Mouse (Mus musculus) testis, adult 2 months (tissue): ENCODE results near the gene Auts2. TPM values are rescaled to one million over a fixed set of nuclear protein-coding genes. Genes with fewer than 3 reads are reported as not detected.

Experiments
- H3K27ac ChIP-seq: fragments of 200-500 bp; 2 replicates; pipeline ENCODE4 v1.5.1; 2012; ENCODE audit warnings: low read depth, low read length; ENCODE audit not compliant: control insufficient read depth, insufficient read depth
- H3K27me3 ChIP-seq: fragments of 200-500 bp; 2 replicates; pipeline ENCODE4 v1.6.1; 2012; ENCODE audit warnings: mild to moderate bottlenecking, low read length, moderate library complexity; ENCODE audit not compliant: control insufficient read depth, insufficient read depth
- H3K36me3 ChIP-seq: fragments of 200-500 bp; 2 replicates; pipeline ENCODE4 v1.6.1; 2012; ENCODE audit warnings: mild to moderate bottlenecking, low read length; ENCODE audit not compliant: control insufficient read depth, insufficient read depth
- H3K4me1 ChIP-seq: fragments of 200-500 bp; 2 replicates; pipeline ENCODE4 v1.6.1; 2012; ENCODE audit warnings: low read length; ENCODE audit not compliant: control insufficient read depth, insufficient read depth
- H3K4me3 ChIP-seq: fragments of 200-500 bp; 2 replicates; pipeline ENCODE4 v1.5.1; 2012; ENCODE audit warnings: low read depth, mild to moderate bottlenecking, low read length, moderate library complexity, mixed read lengths; ENCODE audit not compliant: control insufficient read depth
- CTCF ChIP-seq: fragments of 200-500 bp; IDR thresholded peaks from 2 replicates; pipeline ENCODE4 v1.5.1; 2012; ENCODE audit warnings: low read depth, mild to moderate bottlenecking, inconsistent platforms, low read length, moderate library complexity; ENCODE audit not compliant: control insufficient read depth, insufficient read depth, insufficient replicate concordance
- POLR2A ChIP-seq: fragments of 200-500 bp; IDR thresholded peaks from 2 replicates; pipeline ENCODE4 v1.6.1; 2012; ENCODE audit warnings: low read depth, mild to moderate bottlenecking, inconsistent platforms, low read length, moderate library complexity; ENCODE audit not compliant: control insufficient read depth
- polyA plus RNA-seq: library from polyadenylated mRNA; depleted of rRNA; stranded (reverse); fragments of >200 nt; gene quantifications from 2 replicates; pipeline ENCODE4 v1.2.3, GENCODE M21; 2012

The Auts2 gene
- polyA plus RNA-seq, 1 experiment = 4.3 TPM

DNA sequence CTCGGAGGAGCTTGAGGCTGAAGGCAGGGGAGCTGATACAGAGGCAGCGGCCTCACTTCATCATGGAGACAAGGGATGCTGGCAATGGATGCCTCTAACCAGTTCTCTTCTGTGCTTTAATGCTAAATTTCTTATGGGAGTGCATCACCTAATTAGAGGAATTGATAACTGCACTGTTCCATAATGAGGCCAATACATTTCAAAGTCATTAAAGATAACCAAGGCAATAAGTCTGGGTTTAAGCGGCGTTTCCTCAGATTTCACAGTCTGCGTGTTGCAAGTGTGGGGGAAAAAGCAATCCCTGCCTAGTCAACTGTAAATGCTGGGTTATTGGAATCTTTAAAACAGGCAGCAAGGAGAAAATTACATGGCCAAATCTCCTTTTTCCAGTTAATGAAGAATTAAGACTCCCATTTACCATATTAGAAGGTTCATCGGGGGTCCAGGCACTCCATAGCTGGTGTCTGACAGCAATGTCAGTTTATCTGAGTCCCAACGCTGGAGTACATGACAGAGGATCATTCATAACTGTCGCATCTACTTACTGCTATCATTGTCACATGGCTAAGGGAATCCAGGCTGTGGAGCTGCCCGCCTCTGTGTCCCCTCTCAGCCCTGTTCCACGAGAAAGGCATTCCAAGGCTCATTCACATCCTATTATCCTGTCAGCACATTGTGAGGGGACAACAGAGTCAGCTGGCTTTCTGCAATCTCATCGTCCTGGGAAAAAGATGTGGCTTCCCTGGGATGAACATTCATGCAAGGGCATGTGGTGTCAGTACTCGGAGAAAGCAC, 623.0 kb downstream of the Auts2 start:
- no peaks in the 10 kb centered on the region for H3K36me3 ChIP-seq
- TF ChIP-seq CTCF (no peak), POLR2A (no peak)
- no peak overlapping the region for H3K4me3 ChIP-seq
- H3K27me3 ChIP-seq = no peaks in the 10 kb centered on the region
- no peak overlapping the region for H3K27ac ChIP-seq
- no peaks in the 10 kb centered on the region for H3K4me1 ChIP-seq

DNA sequence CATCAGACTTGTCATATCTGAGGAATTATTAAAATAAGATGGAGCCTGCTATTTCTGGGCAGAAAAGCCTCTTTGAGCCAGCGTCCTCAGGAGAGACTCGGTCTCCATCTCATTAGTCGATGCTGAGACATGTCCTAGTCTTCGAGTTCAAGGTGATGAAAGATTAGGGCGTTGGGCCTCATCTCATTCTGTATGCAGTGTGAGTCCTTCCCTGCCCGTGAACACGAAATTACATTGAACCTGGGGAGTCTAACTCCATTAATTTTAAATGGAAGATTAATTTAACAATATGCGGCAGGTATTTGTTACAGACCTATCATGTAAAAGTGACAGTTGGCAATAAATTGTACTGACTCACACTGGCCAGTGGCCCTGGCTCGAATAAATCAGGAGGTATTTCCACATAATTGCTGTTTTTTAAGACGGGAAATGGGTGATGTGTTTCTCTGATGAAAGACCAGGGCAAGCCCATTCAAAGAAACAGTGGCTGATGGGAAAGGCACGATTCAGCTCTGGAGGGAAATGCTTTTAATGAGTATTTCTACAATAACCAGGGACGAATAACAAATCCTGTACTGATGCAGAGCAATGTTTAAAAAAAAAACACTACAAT, 626.2 kb downstream of the Auts2 start:
- Histone ChIP-seq H3K27ac (no peak overlapping the region), H3K36me3 (no peaks in the 10 kb centered on the region), H3K27me3 (no peaks in the 10 kb centered on the region), H3K4me1 (no peaks in the 10 kb centered on the region), H3K4me3 (no peak overlapping the region)
- TF ChIP-seq POLR2A (no peak), CTCF (no peak)

DNA sequence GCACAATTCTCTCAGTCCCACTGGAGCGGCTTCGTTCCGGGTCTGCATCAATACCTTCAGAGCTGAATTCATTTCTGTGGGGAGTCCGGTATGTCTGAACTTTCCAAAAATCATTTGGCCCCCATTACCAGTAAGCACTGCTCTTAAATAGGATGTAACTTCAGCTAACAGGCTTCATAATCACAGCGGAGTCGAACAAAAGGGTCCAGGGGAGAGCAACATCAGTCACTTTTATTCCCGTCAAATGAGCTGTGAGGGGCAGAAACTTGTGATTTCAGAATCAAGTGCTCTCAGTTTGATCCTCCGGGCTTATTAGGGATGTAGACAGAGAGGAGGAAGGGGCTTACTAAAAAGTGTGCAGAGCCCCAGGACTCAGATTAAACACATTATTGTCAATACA, 629.6 kb downstream of the Auts2 start:
- TF ChIP-seq POLR2A (no peak), CTCF (no peak)
- Histone ChIP-seq H3K27me3 (no peaks in the 10 kb centered on the region), H3K4me3 (no peak overlapping the region), H3K27ac (no peak overlapping the region), H3K36me3 (no peaks in the 10 kb centered on the region), H3K4me1 (no peaks in the 10 kb centered on the region)

DNA sequence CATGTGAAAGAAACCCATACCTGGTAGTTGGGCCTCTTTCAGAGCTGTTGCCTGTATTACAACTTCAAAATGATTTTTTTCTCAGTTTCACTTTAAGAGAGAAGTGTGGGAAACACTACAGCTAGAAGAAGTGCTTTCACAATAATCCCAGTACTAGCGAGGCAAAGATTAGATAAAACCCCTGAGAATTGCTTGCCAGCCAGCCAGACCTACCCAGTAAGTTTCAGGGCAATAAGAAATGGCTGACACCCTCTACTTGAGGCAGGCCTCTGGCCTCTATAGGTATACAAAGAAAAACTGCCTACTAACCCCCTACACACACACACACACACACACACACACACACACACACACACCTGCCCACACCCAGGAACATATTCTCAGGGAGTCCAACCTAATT, 630.2 kb downstream of the Auts2 start:
- TF ChIP-seq POLR2A (no peak), CTCF (no peak)
- no peak overlapping the region for H3K4me3 ChIP-seq
- H3K4me1 ChIP-seq = no peaks in the 10 kb centered on the region
- no peak overlapping the region for H3K27ac ChIP-seq
- no peaks in the 10 kb centered on the region for H3K27me3 ChIP-seq
- no peaks in the 10 kb centered on the region for H3K36me3 ChIP-seq

DNA sequence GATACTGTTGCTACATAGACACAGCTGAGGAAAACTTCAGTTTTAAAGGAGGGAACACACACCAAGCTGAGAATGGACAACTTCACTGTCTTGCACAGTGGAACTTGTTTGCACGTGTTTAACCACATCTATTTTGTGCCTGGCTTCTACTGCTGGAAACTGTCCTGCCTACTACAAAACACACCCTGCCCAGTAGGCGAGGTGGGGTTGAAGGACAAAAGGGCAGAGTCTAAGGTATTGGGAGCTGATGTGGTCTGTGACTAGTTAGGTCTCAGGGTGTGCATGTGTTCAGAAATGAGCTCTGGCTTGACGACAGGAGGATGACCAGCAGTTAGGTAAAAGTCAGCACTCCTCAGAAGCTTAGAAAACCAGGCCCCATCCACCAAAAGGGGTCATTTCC, 636.8 kb downstream of the Auts2 start:
- H3K27me3 ChIP-seq = no peaks in the 10 kb centered on the region
- TF ChIP-seq POLR2A (no peak), CTCF (no peak)
- no peaks in the 10 kb centered on the region for H3K4me1 ChIP-seq
- no peaks in the 10 kb centered on the region for H3K36me3 ChIP-seq
- H3K27ac ChIP-seq = no peak overlapping the region
- H3K4me3 ChIP-seq = no peak overlapping the region

DNA sequence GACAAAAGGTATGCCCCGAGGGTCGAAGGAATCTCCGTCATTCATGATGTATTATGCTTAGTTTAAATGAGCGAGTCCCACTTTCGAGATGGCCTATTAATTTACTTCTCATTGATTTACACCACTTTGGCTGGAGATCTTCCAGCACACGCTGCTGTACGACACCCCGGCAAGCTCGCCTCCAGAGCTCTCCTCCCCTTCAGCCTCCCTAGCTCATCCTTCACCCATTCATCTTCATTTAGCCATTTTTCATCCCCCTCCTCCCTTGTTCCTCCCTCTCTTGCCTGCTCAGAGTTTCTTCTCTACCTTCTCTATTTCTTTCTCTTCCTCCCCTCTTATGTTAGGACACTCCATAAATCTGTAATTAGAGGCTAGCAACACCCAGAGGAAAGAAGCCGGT, 638.7 kb downstream of the Auts2 start:
- Histone ChIP-seq H3K36me3 (no peaks in the 10 kb centered on the region), H3K4me1 (no peaks in the 10 kb centered on the region), H3K27me3 (no peaks in the 10 kb centered on the region), H3K4me3 (no peak overlapping the region), H3K27ac (no peak overlapping the region)
- no peak for TF ChIP-seq CTCF
- TF ChIP-seq POLR2A = no peak

DNA sequence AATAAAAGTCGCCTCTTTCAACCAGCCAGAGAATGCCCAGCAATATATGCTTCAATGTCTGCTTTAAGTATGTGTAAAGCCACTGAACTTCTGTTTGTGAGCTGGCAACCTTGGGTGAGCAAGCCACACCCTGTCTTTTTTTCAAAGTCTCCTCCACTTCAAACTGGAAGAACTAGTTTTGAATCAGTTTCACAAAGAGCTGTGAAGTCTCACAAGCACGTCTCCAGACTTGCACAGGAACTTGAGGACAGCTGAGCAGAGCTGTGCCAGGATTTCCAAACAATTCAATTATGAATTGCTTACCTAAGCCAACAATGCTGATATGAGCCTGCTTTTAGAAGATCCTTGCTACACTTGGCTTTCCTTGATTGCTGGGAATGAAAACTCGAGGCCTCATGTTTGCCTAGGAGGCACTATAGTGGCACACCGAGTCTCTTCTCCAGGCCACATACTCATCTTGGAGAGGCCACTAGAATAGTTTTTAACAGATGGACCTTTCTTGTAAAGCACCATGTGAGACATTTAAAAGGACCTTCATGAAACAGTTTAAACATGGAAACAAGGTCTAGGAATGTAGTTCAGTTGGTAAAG, 645.0 kb downstream of the Auts2 start:
- Histone ChIP-seq H3K36me3 (no peaks in the 10 kb centered on the region), H3K4me1 (no peaks in the 10 kb centered on the region), H3K27ac (no peak overlapping the region), H3K27me3 (no peaks in the 10 kb centered on the region), H3K4me3 (no peak overlapping the region)
- no peak for TF ChIP-seq CTCF
- TF ChIP-seq POLR2A = no peak
